ENCODE assay signal across 8 mouse cellular contexts in genomic region chr2:163288881-163289379, GRCm38 (mm10).
DNase-seq lines count a peak whose midpoint lies in the region; ATAC-seq and TF ChIP-seq lines count a peak whose summit lies in the region.

No protein-coding gene starts in this region.

- H3K36me3 ChIP-seq in ES-E14 (ENCODE audit: control insufficient read depth, insufficient read depth, low read length, poor library complexity, severe bottlenecking): no peaks in the 10 kb centered on the region
- no peaks in the 10 kb centered on the region for H3K36me3 ChIP-seq in heart, embryonic 15.5 days
- H3K36me3 ChIP-seq in kidney, postnatal 0 days (ENCODE audit: insufficient read depth, low read length): no peaks in the 10 kb centered on the region
- H3K36me3 ChIP-seq in neural tube, embryonic 15.5 days: no peaks in the 10 kb centered on the region

- peak; percentile 49; the same call in 1 of the 2 replicates for ATAC-seq in heart, embryonic 15.5 days (replicated peaks; ENCODE audit: insufficient number of reproducible peaks, insufficient read depth, low FRiP score, low read depth)
- ATAC-seq in kidney, postnatal 0 days (replicated peaks; ENCODE audit: low FRiP score, low read depth): peak; percentile 68; the same call in 1 of the 2 replicates
- peak; percentile 74 for ATAC-seq in neural tube, embryonic 15.5 days (ENCODE audit: low FRiP score)

- peak; percentile 69 to 79 for DNase-seq in cerebellum, postnatal 10 days
- DNase-seq in cerebellum, adult 9-11 months: no peak
- DNase-seq in ES-E14 (ENCODE audit: low read depth, low spot score): peak; percentile 75
- peak; percentile 84 for DNase-seq in kidney, postnatal 0 days (ENCODE audit: low spot score)
- DNase-seq in right cerebral cortex, postnatal 25 days: no peak
- no peak for DNase-seq in cerebellum, adult 18-20 months

- no peak overlapping the region for H3K9ac ChIP-seq in ES-E14 (ENCODE audit: insufficient read depth, low read depth, low read length, poor library complexity, severe bottlenecking)
- peak overlapping the region; percentile 23; the same call in 1 of the 2 replicates for H3K9ac ChIP-seq in heart, embryonic 15.5 days
- no peak overlapping the region for H3K9ac ChIP-seq in kidney, postnatal 0 days (ENCODE audit: low read depth, low read length)
- no peak overlapping the region for H3K9ac ChIP-seq in neural tube, embryonic 15.5 days (replicated peaks)

- no peak for TF ChIP-seq CTCF in kidney, postnatal 0 days (IDR thresholded peaks at IDR 0.05; ENCODE audit: low read depth)

- H3K27ac ChIP-seq in ES-E14 (ENCODE audit: insufficient read depth, low read depth, low read length, poor library complexity, severe bottlenecking): no peak overlapping the region
- H3K27ac ChIP-seq in heart, embryonic 15.5 days: peak overlapping the region; percentile 46
- no peak overlapping the region for H3K27ac ChIP-seq in kidney, postnatal 0 days
- peak overlapping the region; percentile 76 for H3K27ac ChIP-seq in neural tube, embryonic 15.5 days (replicated peaks)

- H3K4me1 ChIP-seq in ES-E14 (ENCODE audit: control insufficient read depth in 2 of 2, insufficient read depth in 2 of 2, low read length in 2 of 2, poor library complexity in 1 of 2): peaks cover 0 to 11% of the 10 kb centered on the region in 2 experiments; a peak in 3 of 4 replicates
- H3K4me1 ChIP-seq in heart, embryonic 15.5 days (replicated peaks): peaks cover 21% of the 10 kb centered on the region
- peaks cover 8% of the 10 kb centered on the region; the same call in 1 of the 2 replicates for H3K4me1 ChIP-seq in kidney, postnatal 0 days (replicated peaks; ENCODE audit: insufficient read depth, low read length)
- peaks cover 54% of the 10 kb centered on the region for H3K4me1 ChIP-seq in neural tube, embryonic 15.5 days

- WGBS in heart, embryonic 15.5 days: 13% methylated on average over 21 of the region's 21 CpGs
- WGBS in kidney, postnatal 0 days: under 1% methylated on average over 21 of the region's 21 CpGs
- WGBS in neural tube, embryonic 15.5 days: under 1% methylated on average over 21 of the region's 21 CpGs

- peaks cover 11% of the 10 kb centered on the region for H3K27me3 ChIP-seq in heart, embryonic 15.5 days
- H3K27me3 ChIP-seq in kidney, postnatal 0 days (ENCODE audit: insufficient read depth, low read length): peaks cover 39% of the 10 kb centered on the region
- peaks cover 66% of the 10 kb centered on the region for H3K27me3 ChIP-seq in neural tube, embryonic 15.5 days (replicated peaks)

- H3K4me2 ChIP-seq in heart, embryonic 15.5 days: peak overlapping the region; percentile 58
- H3K4me2 ChIP-seq in kidney, postnatal 0 days (ENCODE audit: low read length): peak overlapping the region; percentile 39
- H3K4me2 ChIP-seq in neural tube, embryonic 15.5 days: peak overlapping the region; percentile 47

- no peaks in the 10 kb centered on the region for H3K9me3 ChIP-seq in ES-E14 (ENCODE audit: control insufficient read depth, insufficient read depth, low read depth, low read length)
- no peaks in the 10 kb centered on the region for H3K9me3 ChIP-seq in heart, embryonic 15.5 days (replicated peaks)
- no peaks in the 10 kb centered on the region for H3K9me3 ChIP-seq in kidney, postnatal 0 days (replicated peaks; ENCODE audit: low read length)
- no peaks in the 10 kb centered on the region for H3K9me3 ChIP-seq in neural tube, embryonic 15.5 days (replicated peaks)

- in situ Hi-C loops in ES-E14 (cut with MboI; ENCODE audit: low sequenced_read_pairs in 2 of 2, unreplicated experiment in 2 of 2): no loop called here

- H3K4me3 ChIP-seq in ES-E14 (ENCODE audit: insufficient read depth in 1 of 2, low read depth in 1 of 2, low read length in 2 of 2, poor library complexity in 1 of 2, severe bottlenecking in 1 of 2): no peak overlapping the region
- H3K4me3 ChIP-seq in heart, embryonic 15.5 days: peak overlapping the region; percentile 10; the same call in 1 of the 2 replicates
- H3K4me3 ChIP-seq in kidney, postnatal 0 days (replicated peaks; ENCODE audit: low read depth, low read length): no peak overlapping the region
- peak overlapping the region; percentile 9; the same call in 1 of the 2 replicates for H3K4me3 ChIP-seq in neural tube, embryonic 15.5 days (replicated peaks)

TF ChIP-seq in ES-E14, 5 proteins besides CTCF, POLR2A, EP300 and RAD21:
- TF ChIP-seq MAFK (IDR thresholded peaks at IDR 0.05; ENCODE audit: insufficient read depth, low read depth, low read length) (no peak), CHD2 (IDR thresholded peaks at IDR 0.05; ENCODE audit: low read depth, low read length) (no peak), ZC3H11A (IDR thresholded peaks at IDR 0.05; ENCODE audit: borderline replicate concordance, low read depth, low read length) (no peak), HCFC1 (IDR thresholded peaks at IDR 0.05; ENCODE audit: borderline replicate concordance, insufficient read depth, low read length) (no peak), ZNF384 (IDR thresholded peaks at IDR 0.05; ENCODE audit: low read depth, low read length) (no peak)

Comparison
In these comparisons a context has a peak if more than half of its experiments do, and no peak if none do; other contexts are left out.
1. DNase-seq: peak in cerebellum, postnatal 10 days (2 of 2), ES-E14 (single experiment) and kidney, postnatal 0 days (single experiment); none in cerebellum, adult 9-11 months (single experiment), right cerebral cortex, postnatal 25 days (single experiment) and cerebellum, adult 18-20 months (0 of 2).
2. H3K27ac ChIP-seq: peak in heart, embryonic 15.5 days (single experiment) and neural tube, embryonic 15.5 days (single experiment); none in ES-E14 (single experiment) and kidney, postnatal 0 days (single experiment).
3. H3K4me3 ChIP-seq: peak in heart, embryonic 15.5 days (single experiment) and neural tube, embryonic 15.5 days (single experiment); none in ES-E14 (0 of 2) and kidney, postnatal 0 days (single experiment).
4. Peak in every context shown above with its lines, with median percentiles within 50 percentile points of each other: ATAC-seq and H3K4me2 ChIP-seq.